Mouse (Mus musculus): ENCODE measurements around the gene Sptbn2.
"Not testable (repeated sequence)": the region's sequence is repeated elsewhere in the genome, so short reads cannot be mapped to it uniquely, and the experiment has no call there.

Gene Sptbn2

DNA sequence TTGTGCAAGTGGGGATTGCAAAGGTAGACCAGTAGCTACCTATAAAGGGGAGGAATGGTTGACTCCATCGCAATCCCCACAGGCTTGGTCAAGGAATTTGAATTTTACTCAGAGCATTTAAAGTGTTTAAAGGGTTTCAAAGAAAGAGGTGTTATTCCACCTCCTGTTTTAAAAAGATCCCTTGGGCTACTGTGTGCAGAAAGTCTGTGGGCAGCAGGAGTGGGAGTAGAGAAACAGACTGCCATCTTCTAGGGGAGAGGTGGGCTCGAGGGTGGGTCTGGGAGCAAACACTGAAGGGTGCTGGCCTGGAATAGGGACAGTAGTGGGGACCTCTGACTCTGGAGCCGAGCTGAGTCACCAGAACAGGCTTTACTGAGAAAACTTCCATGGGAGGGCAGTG lies 22.1 kb downstream of the Sptbn2 start:
- DNase-seq, result no peak

- DNase-seq, result no peak
These were observed 26.9 kb downstream of the Sptbn2 start for GRCm38 (mm10) chr19:4737866-4738265.

GRCm38 (mm10) chr19:4739053-4739452 lies 28.1 kb downstream of the Sptbn2 start:
- no peak for DNase-seq

- no peak for DNase-seq
These were observed 28.8 kb downstream of the Sptbn2 start for GRCm38 (mm10) chr19:4739762-4740161.

DNA sequence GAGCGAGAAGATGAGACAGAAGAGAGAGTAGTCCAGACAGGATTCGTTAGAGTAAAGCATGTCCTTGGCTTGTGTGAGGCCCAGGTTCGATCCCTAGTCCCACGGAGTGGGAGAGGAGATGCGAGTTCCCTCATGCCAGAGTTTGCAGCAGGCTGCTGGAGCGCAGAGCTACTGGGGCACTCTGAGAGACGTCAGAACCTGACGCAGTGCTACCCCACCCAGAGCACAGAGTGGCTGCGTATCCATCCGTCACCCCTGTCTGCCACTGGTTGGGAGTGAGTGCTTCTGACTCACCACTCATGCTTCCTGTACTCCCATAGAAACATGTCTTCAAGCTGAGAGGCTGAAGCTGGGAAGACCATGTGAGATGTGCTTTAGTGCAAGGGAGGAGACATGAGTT lies 30.5 kb downstream of the Sptbn2 start:
- DNase-seq, result no peak

DNA sequence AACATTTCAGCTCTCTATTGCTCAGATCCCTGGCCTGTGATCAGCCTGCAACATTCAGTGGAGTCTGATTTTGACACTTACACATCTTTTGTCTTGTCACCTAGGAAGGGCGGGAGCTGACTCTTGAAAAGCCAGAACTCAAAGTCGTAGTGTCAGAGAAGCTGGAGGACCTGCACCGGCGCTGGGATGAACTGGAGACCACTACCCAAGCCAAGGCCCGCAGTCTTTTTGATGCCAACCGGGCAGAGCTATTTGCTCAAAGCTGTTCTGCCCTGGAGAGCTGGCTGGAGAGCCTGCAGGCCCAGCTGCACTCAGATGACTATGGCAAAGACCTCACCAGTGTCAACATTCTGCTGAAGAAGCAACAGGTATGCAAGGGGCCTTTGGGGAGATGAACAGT lies 31.3 kb downstream of the Sptbn2 start:
- DNase-seq, result no peak

GRCm38 (mm10) chr19:4743524-4743923 lies 32.6 kb downstream of the Sptbn2 start:
- no peak for DNase-seq

DNA sequence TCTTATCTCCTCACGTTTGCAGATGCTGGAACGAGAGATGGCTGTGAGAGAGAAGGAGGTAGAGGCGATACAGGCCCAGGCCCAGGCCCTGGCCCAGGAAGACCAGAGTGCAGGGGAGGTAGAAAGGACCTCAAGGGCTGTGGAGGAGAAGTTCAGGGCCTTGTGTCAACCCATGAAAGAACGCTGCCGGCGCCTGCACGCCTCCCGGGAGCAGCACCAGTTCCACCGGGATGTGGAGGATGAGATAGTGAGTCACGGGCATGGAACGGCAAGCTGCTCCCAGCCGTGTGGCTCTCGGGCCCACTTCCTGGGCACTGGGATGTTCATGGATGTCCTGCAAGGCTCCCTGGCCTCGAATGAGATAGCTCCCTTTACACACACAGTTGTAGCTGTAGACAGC lies 33.1 kb downstream of the Sptbn2 start:
- DNase-seq, result no peak

DNA sequence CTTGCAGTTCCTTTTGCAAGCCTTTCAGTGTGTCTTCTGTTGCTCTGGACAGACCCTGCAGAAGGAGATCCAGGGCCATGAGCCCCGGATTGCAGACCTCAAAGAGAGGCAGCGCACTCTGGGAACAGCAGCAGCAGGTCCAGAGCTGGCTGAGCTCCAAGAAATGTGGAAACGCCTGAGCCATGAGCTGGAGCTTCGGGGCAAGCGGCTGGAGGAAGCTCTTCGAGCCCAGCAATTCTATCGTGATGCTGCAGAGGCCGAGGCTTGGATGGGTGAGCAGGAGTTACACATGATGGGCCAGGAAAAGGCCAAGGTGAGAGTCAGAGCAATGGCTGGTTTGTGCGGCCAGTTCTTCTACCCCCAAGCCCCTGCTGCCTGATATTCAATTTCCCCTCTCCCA lies 34.1 kb downstream of the Sptbn2 start:
- peak; percentile 63 for DNase-seq

- peak; percentile 83 for DNase-seq
These were observed 34.7 kb downstream of the Sptbn2 start for GRCm38 (mm10) chr19:4745681-4746080.

DNA sequence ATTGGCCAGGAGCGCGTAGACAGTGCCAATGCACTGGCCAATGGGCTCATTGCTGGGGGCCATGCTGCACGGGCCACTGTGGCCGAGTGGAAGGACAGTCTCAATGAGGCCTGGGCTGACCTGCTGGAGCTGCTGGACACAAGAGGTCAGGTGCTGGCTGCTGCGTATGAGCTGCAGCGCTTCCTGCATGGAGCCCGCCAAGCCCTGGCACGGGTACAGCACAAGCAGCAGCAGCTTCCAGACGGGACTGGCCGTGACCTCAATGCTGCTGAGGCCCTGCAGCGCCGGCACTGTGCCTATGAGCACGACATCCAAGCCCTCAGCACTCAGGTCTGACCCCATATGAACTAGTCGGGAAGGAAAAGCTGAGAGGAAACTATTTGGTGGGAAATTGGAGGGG lies 35.6 kb downstream of the Sptbn2 start:
- peak; percentile 88 for DNase-seq

- DNase-seq, result peak; percentile 60
These were observed 36.8 kb downstream of the Sptbn2 start for GRCm38 (mm10) chr19:4747631-4748312.

DNA sequence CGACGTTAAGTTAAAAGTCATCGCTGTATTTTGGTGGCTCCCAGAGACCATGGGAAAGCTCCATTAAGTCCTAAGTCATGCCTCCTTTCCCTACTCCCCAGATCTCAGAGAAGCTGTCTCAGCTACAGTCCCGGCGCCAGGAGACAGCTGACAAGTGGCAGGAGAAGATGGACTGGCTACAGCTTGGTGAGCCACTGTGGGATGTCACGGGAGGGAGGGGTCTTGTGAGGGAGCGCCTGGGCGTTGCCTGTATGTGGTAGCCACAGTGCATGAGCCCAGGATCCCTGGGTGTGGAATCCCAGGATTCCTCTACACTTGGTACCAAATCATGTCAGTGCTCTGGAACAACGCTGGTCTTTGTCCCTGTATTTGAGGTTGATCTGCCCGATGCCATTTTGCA lies 37.5 kb downstream of the Sptbn2 start:
- DNase-seq, result no peak

GRCm38 (mm10) chr19:4749975-4750374 lies 39.0 kb downstream of the Sptbn2 start:
- DNase-seq, result peak; percentile 67

GRCm38 (mm10) chr19:4755565-4756192 lies 44.7 kb downstream of the Sptbn2 start:
- peak; percentile 91 for DNase-seq

DNA sequence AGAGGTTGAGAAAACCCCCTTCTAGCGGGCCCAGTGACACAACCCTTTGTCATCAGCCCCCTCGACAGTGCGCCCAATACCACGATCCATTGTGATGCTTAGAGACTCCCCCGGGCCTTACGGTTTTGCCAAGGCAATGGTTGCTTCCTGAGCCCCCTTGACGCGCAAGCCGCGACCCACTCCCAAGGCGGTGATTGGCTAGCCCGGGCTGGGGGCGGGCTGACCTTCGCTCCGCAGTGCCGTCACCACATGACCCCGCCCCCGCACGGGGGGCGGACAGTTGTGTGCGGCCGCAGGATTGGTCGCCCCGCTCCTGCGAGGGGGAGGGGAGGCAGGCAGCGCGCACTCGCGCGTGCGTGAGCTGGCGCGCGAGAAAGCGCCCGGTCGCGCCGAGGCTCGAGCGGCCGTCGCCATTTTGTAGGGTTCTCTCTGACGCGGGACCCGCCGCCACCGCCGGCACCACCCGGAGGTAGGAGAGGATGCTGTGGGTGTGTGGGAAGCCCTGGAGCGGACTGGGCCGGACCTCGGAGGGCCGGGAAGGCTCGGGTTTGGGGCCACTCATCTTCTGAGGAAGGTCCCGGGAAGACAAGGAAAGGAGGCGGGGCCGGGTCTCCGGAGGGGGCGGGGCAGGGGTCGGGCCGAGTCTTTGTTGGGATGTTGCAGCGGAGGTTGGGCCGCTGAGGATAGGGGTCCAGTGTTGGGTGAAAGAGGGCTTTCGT lies 45.4 kb downstream of the Sptbn2 start, which contains the start of gene Rbm4b:
Rbm4b (plus strand) TSS at position 305 of the 719 bp plus-strand sequence.
- DNase-seq, result peak; percentile 97

DNA sequence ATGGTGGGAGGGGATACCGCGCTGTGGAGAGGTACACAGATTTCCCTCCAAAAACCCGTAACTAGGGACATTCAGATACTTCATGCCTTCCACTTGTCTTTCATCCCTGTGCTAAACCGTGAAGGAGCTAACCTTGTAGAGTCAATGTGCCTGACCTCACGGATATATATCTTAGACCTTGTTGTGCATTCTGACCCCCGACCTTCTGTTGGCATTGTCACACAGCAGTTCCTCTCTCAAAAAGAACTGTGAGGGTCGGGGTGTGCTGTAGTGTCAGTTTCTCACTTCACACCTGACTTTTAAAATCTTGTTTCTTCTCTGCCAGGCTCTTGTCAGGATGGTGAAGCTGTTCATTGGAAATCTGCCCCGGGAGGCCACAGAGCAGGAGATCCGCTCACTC lies 46.0 kb downstream of the Sptbn2 start:
- no peak for DNase-seq

- DNase-seq, result not testable (repeated sequence)
These were observed 49.6 kb downstream of the Sptbn2 start for GRCm38 (mm10) chr19:4760544-4760943.

- DNase-seq, result peak; percentile 57
These were observed 51.9 kb downstream of the Sptbn2 start for GRCm38 (mm10) chr19:4762876-4763275.

- DNase-seq, result no peak
These were observed 56.7 kb downstream of the Sptbn2 start for GRCm38 (mm10) chr19:4767507-4768148.

DNA sequence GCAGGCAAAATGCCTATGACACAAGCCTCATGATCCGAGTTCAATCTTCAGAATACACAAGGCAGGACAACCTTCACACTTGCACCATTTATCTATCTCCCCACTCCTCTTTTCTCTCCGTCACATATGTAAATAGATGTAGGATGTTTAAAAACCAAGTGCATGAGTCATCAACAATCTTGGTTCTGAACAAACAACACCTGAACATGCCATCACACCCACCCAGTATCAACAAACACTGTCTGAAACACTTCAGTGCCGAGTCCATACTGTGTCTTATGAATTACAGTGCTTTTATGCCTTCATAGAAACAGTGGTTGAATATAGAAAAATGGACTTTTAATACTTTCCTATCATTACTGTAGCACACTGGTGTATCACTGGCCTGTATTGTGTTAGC lies 61.8 kb downstream of the Sptbn2 start:
- DNase-seq, result no peak

DNA sequence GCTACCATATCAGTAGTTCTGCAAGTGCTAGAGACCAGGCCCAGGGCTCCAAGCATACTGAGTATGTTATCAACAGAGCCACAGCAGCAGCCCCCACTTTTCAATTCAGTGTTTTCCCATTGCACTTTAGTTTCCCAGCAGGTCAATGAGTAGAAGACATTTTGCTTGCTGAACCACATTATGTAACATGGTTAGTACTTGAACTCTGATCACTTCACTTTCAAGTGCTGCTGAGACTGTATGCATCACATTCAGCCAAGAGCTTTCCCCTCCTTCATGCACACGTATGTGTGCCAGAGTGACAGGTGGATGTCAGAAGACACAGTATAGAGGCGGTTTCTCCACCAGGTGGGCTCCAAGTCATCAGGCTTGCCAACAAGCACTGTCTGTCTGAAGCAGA lies 71.9 kb downstream of the Sptbn2 start:
- DNase-seq, result no peak

GRCm38 (mm10) chr19:4785206-4785605 lies 74.2 kb downstream of the Sptbn2 start:
- DNase-seq, result no peak

- no peak for DNase-seq
These were observed 75.3 kb downstream of the Sptbn2 start for GRCm38 (mm10) chr19:4786313-4786712.
